Mouse (Mus musculus): ENCODE data around the gene Snap47. TPM values are rescaled to one million over a fixed set of nuclear protein-coding genes. Genes with fewer than 3 reads are reported as not detected.

The Snap47 gene
- total RNA-seq (2015) (2.9 and 3.3 TPM in 2 replicates), total RNA-seq (2017) (4.9 and 8.1 TPM in 2 replicates)

DNA sequence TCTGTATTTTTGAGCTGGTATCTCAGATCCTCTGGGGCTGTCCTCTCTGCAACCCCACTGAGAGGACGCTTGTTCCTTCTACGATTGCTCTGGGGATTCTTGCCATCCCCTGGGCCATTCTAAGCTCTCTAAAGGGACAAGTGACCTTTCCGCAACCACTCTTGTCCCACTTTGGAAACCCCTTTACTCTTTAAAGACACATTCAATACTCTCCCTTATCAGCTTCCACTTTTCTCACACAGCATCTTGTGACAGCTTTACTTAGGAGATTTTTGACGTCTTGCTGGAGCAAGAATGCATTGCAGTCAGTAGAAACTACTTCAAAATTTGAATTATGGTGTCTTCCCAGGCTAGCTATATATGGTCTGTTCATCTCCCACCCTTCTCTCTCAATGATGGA lies at the start of gene Snap47:
Gene Snap47, minus strand, starts transcription at position 101 of the 400 bp plus-strand sequence.
- ATAC-seq (ENCODE audit: poor library complexity, severe bottlenecking), result no peak

GRCm38 (mm10) chr11:59497747-59498146 lies 46.8 kb upstream of the Snap47 start:
- ATAC-seq (ENCODE audit: poor library complexity, severe bottlenecking), result no peak

DNA sequence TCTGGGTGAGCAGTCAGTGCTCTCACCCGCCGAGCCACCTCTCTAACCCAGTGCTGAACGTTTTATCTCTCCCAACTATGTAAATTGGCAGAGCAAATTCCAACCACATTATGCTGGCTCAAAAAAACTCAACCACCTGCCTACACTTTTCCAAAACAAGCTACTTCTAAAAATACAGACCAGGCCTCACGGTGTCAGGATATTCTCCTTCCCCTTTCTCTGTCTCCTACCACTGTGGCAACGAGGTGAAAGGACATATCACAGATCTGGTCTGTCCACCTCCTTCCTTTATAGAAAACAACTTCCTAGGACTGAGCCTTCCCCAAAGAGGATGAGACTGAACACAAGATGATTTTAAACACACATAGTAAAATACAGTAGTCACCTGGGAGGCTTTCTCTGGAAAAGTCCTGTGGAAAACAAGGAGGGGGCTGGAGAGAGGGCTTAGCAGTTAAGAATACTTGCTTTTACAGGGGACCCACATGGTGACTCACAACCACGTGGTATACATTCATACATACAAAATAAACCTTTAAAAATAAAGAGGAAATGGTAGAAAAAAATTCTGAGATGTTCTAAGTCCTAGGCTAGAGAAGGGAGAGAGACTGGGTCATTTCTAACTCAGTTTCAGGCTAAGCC lies 45.8 kb upstream of the Snap47 start:
- no peak for ATAC-seq (ENCODE audit: poor library complexity, severe bottlenecking)

DNA sequence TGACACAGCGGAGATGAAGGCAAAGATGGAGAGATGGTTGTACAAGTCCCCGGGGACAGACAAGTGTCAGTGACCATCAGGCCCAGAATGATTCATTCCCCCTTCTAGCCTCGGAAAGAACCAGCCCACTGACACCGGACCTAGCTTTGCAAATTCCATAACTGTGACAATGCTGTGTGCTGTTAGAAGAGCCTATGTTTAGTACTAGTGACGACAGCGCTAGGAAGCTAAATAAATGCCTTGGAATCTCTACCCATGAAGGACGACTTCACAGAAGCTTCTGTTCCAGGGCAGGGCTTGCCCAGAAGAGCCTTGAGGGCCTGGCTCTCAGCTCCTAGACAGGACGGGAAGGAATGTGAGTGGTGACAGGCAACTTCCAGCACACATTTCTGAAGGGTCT lies 35.2 kb upstream of the Snap47 start:
- no peak for ATAC-seq (ENCODE audit: poor library complexity, severe bottlenecking)

GRCm38 (mm10) chr11:59485641-59486040 lies 34.7 kb upstream of the Snap47 start:
- no peak for ATAC-seq (ENCODE audit: poor library complexity, severe bottlenecking)

- ATAC-seq (ENCODE audit: poor library complexity, severe bottlenecking), result 0 out of 2 replicates have a peak, but pooled peaks have one; percentile 40
These were observed 32.2 kb upstream of the Snap47 start for GRCm38 (mm10) chr11:59483212-59483611.

DNA sequence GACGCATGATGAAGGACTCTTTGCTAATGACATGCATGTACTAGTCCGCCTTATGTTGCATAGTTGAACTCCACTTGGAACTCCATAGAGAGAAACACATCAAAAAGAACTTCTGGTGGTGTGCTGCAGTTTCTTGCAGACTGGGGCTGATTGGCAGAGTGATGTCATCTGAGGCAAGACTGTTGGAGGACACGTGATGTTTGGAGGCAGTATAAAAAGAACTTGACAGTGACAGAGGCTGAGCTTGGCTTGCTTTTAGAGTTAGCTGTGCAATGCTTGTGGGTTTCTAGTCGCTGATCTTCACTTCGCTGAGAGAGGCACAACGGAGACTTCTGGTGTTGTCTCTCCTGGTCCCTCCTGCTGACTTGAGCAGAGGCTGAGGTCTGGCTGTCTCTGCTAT lies 26.3 kb upstream of the Snap47 start:
- no peak for ATAC-seq (ENCODE audit: poor library complexity, severe bottlenecking)

DNA sequence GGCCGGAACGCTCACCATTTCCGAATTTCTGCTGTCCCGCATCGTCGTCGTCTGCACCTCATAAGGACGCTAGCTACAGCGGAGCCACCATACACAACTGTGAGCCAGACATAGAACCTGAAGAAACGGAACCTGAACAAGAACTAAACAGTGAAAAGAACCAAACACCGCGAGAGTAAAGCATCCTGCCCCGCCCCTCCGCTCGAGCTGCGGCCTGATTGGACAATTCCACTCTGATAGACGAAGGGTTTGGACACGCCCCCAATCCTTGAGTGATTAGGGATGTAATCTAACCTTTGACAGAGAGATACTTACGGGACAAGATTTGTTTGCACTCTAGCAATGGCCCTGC lies 21.3 kb upstream of the Snap47 start, which contains the start of gene Zfp867:
Gene Zfp867, minus strand, starts transcription at position 149 of the 352 bp plus-strand sequence.
- peak; percentile 93 for ATAC-seq (ENCODE audit: poor library complexity, severe bottlenecking)

- ATAC-seq (ENCODE audit: poor library complexity, severe bottlenecking), result peak; percentile 73
These were observed 20.7 kb upstream of the Snap47 start for GRCm38 (mm10) chr11:59471413-59472325.

- ATAC-seq (ENCODE audit: poor library complexity, severe bottlenecking), result no peak
These were observed 9.5 kb upstream of the Snap47 start for GRCm38 (mm10) chr11:59460459-59460858.

DNA sequence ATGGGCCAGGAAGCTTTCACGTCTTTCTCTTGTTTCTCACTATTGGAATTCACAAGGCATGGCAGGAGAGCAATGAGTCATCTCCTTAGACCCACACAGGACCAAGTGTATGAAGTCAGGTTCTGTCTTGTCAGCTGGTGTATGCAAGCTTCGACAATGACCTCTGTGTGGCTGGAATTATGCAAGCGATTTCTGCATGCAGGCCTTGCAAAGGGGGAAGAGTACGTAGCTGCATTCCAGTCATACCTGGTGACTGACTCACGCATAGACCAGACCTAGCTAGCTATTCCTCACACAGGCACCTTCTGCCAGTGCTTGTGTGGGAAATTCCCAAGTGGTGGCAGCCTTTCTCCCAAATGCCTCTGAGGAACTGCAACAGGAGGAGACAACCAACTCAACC lies 8.0 kb upstream of the Snap47 start:
- no peak for ATAC-seq (ENCODE audit: poor library complexity, severe bottlenecking)

- no peak for ATAC-seq (ENCODE audit: poor library complexity, severe bottlenecking)
These were observed 5.9 kb upstream of the Snap47 start for GRCm38 (mm10) chr11:59456891-59457290.

DNA sequence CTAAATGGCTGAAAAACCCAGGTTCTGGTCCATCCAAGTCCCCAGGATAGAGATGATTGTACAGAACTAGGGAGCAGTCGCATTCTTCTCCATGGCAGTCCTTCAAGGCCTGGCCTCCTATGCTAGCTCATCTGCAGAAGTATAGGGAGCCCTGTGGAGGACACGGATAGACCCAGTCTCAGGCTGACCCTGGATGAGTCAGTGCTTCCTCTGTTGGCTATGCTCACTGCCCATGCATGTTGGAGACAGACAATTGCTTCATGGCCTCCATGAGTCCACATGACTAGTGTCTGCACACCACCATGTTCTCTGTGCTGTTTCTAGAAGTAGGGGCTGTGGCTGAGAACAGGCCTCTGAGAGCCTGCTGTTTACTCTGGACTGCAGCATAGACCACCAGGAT lies 5.4 kb upstream of the Snap47 start:
- ATAC-seq (ENCODE audit: poor library complexity, severe bottlenecking), result no peak

- ATAC-seq (ENCODE audit: poor library complexity, severe bottlenecking), result peak; percentile 75
These were observed 685 bp downstream of the Snap47 start for GRCm38 (mm10) chr11:59450230-59450771.

DNA sequence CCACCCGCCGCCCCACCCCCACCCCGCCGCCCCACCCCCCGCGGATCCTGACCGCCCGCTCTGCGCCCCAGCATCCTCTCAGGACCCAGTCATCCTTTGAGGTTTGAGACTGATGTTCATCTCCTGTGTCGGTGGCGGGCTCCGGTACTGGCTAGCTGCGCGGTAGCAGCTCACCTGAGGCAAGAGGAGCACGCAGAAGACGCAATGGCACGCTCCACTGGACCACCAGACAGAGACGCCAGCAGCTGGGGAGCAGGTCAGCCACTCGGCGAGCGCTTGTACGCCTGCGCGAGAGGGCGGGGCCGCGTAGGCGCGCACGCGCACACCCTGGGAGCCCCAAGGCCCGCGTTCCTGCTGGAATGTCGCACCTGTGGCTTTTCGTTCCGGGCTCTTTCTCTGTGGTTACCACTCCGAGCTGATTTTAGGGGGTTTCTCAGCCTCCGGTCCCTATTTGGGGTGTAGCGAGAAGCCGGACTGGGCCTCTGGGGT lies 1.2 kb downstream of the Snap47 start, which contains the start of gene Jmjd4:
Gene Jmjd4, plus strand, starts transcription at position 305 of the 489 bp plus-strand sequence.
- peak; percentile 90 for ATAC-seq (ENCODE audit: poor library complexity, severe bottlenecking)

GRCm38 (mm10) chr11:59443102-59443501 lies 7.9 kb downstream of the Snap47 start:
- no peak for ATAC-seq (ENCODE audit: poor library complexity, severe bottlenecking)

- ATAC-seq (ENCODE audit: poor library complexity, severe bottlenecking), result no peak
These were observed 13.0 kb downstream of the Snap47 start for GRCm38 (mm10) chr11:59437954-59438353.

DNA sequence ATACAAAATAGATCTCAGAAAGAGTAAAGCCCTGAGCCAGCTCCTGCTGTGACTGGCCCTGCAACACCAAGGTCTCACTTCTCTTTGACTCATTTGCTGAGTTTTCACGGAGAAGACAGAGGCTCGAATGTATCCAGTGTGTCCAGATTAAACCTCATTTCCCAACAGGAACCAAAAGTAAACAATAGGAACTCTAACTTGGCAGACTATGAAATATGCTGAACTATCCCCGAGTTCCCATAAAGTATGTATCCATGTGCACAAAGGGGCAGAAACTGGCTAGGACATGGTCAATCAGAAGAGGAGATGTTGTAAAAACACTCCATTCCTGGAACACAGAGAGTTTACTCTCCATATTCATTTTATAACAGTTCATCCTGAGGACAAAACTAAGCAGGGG lies 18.7 kb downstream of the Snap47 start:
- ATAC-seq (ENCODE audit: poor library complexity, severe bottlenecking), result no peak

- ATAC-seq (ENCODE audit: poor library complexity, severe bottlenecking), result no peak
These were observed 21.0 kb downstream of the Snap47 start for GRCm38 (mm10) chr11:59429959-59430358.

DNA sequence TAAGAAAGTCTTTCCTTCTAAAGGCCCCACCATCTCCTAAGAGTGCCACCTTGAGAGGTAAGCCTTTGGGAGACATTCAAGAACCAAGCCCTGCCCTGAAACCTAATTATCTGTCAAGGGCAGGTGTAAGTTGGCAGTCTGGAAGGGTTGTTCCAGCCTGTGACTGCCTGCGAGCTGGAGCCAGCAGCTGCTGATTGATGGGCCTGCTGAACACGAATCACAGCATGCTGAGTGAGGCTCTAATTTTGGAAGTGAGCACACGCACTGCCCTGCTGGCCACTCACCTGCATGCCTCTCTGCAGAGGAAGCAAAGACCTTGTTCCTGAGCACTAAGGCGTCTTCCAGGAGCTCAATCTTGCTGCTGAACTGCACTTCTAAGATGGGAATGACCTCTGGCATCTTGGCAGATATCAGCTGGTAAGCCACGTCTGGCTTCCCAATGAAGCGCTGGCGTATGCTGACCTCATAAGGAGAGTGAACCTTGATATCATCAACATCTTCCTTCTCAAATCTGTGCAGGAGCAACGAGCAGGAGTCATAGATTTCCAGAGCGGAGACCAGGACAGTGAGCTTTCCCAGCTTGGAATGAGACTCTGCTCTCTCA lies 22.8 kb downstream of the Snap47 start:
- ATAC-seq (ENCODE audit: poor library complexity, severe bottlenecking), result no peak

DNA sequence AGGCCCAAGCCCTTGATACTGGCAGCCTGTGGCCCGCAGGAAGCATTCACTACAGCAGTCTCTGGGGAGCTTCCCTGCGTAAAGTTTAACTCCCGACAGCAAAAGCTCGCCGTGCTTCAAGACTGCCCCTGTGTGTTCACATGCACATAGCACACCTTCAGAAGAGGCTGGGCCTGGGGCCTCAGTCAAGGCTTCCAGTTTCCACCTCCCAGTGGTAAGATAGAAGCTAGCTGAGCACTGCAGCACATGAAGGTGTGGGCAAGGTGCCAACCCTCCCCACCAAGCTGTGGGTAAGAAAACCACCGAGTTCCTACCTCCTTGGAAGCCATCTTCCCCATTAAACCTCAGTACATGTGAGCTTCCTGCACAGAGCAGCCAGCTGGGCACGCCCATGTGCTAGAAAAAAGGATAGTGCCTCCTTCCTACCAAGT lies 25.3 kb downstream of the Snap47 start:
- peak; percentile 49 for ATAC-seq (ENCODE audit: poor library complexity, severe bottlenecking)

Measured in megakaryocyte, adult 5-6 weeks (primary cell).